Mouse (Mus musculus): ENCODE results near the gene Atat1. TPM values are rescaled to one million over a fixed set of nuclear protein-coding genes. Genes with fewer than 3 reads are reported as not detected.
"Not testable (repeated sequence)": the region's sequence is repeated elsewhere in the genome, so short reads cannot be mapped to it uniquely, and the experiment has no call there.

The Atat1 gene
- polyA plus RNA-seq (2015; fragmentation: Nextera tagmentation; extraction: Ambion mirVana): 423 and 493 TPM in 2 replicates

GRCm38 (mm10) chr17:35909919-35910369 lies at the start of gene Atat1:
Atat1 (minus strand) TSS chr17:35910075.
- 3% methylated on average over 25 of the region's 25 CpGs for WGBS
- Histone ChIP-seq H3K27ac (ENCODE audit: low read length) (peak within 1 kb of the TSS; percentile 92), H3K4me2 (ENCODE audit: low read length) (peak within 1 kb of the TSS; percentile 77), H3K9ac (replicated peaks; ENCODE audit: low read depth, low read length) (peak within 1 kb of the TSS; percentile 90), H3K9me3 (ENCODE audit: control insufficient read depth, low read length) (no peaks in the 10 kb centered on the region), H3K4me1 (replicated peaks; ENCODE audit: control insufficient read depth, insufficient read depth, low read length) (peaks cover 18% of the 10 kb centered on the region), H3K4me3 (replicated peaks; ENCODE audit: low read length) (peak within 1 kb of the TSS; percentile 57), H3K36me3 (ENCODE audit: control insufficient read depth, insufficient read depth) (peaks cover 3% of the 10 kb centered on the region), H3K27me3 (replicated peaks; ENCODE audit: control insufficient read depth, insufficient read depth, low read length) (no peaks in the 10 kb centered on the region)
- peak; percentile 92 for ATAC-seq

- no peaks in the 10 kb centered on the region for H3K4me1 ChIP-seq (replicated peaks; ENCODE audit: control insufficient read depth, insufficient read depth, low read length)
- H3K27ac ChIP-seq (ENCODE audit: low read length): no peak overlapping the region
- H3K27me3 ChIP-seq (replicated peaks; ENCODE audit: control insufficient read depth, insufficient read depth, low read length): no peaks in the 10 kb centered on the region
- no peaks in the 10 kb centered on the region for H3K9me3 ChIP-seq (ENCODE audit: control insufficient read depth, low read length)
- WGBS: 95% methylated on average over 15 of the region's 15 CpGs
- H3K9ac ChIP-seq (replicated peaks; ENCODE audit: low read depth, low read length): no peak overlapping the region
- H3K4me2 ChIP-seq (ENCODE audit: low read length): no peak overlapping the region
- no peak for ATAC-seq
- H3K36me3 ChIP-seq (ENCODE audit: control insufficient read depth, insufficient read depth): peaks cover 61% of the 10 kb centered on the region
- H3K4me3 ChIP-seq (replicated peaks; ENCODE audit: low read length): no peak overlapping the region
Observed at GRCm38 (mm10) chr17:35958533-35959223, 48.8 kb upstream of the Atat1 start.

GRCm38 (mm10) chr17:35954665-35955064 lies 44.8 kb upstream of the Atat1 start:
- Histone ChIP-seq H3K4me1 (replicated peaks; ENCODE audit: control insufficient read depth, insufficient read depth, low read length) (no peaks in the 10 kb centered on the region), H3K27ac (ENCODE audit: low read length) (no peak overlapping the region), H3K4me3 (replicated peaks; ENCODE audit: low read length) (no peak overlapping the region), H3K4me2 (ENCODE audit: low read length) (no peak overlapping the region), H3K36me3 (ENCODE audit: control insufficient read depth, insufficient read depth) (peaks cover 37% of the 10 kb centered on the region), H3K27me3 (replicated peaks; ENCODE audit: control insufficient read depth, insufficient read depth, low read length) (no peaks in the 10 kb centered on the region), H3K9me3 (ENCODE audit: control insufficient read depth, low read length) (no peaks in the 10 kb centered on the region), H3K9ac (replicated peaks; ENCODE audit: low read depth, low read length) (no peak overlapping the region)
- WGBS: 80% methylated on average over 8 of the region's 8 CpGs
- no peak for ATAC-seq

- 83% methylated on average over 1 of the region's 3 CpGs for WGBS
Observed at GRCm38 (mm10) chr17:35952559-35952958, 42.7 kb upstream of the Atat1 start.

GRCm38 (mm10) chr17:35950946-35951345 lies 41.1 kb upstream of the Atat1 start:
- not testable (repeated sequence) for H3K4me2 ChIP-seq (ENCODE audit: low read length); H3K27me3 ChIP-seq (replicated peaks; ENCODE audit: control insufficient read depth, insufficient read depth, low read length); H3K4me3 ChIP-seq (replicated peaks; ENCODE audit: low read length); H3K36me3 ChIP-seq (ENCODE audit: control insufficient read depth, insufficient read depth); H3K9ac ChIP-seq (replicated peaks; ENCODE audit: low read depth, low read length); ATAC-seq; H3K27ac ChIP-seq (ENCODE audit: low read length); H3K4me1 ChIP-seq (replicated peaks; ENCODE audit: control insufficient read depth, insufficient read depth, low read length); H3K9me3 ChIP-seq (ENCODE audit: control insufficient read depth, low read length)

More at GRCm38 (mm10) chr17:35952559-35952958, 42.7 kb upstream of the Atat1 start:
- H3K27me3 ChIP-seq (replicated peaks; ENCODE audit: control insufficient read depth, insufficient read depth, low read length); H3K9me3 ChIP-seq (ENCODE audit: control insufficient read depth, low read length); H3K27ac ChIP-seq (ENCODE audit: low read length); H3K4me2 ChIP-seq (ENCODE audit: low read length); H3K9ac ChIP-seq (replicated peaks; ENCODE audit: low read depth, low read length); H3K4me1 ChIP-seq (replicated peaks; ENCODE audit: control insufficient read depth, insufficient read depth, low read length); H3K4me3 ChIP-seq (replicated peaks; ENCODE audit: low read length); ATAC-seq: not testable (repeated sequence)
- peaks cover 17% of the 10 kb centered on the region for H3K36me3 ChIP-seq (ENCODE audit: control insufficient read depth, insufficient read depth)

GRCm38 (mm10) chr17:35939941-35940340 lies 30.1 kb upstream of the Atat1 start:
- no peak overlapping the region for H3K9ac ChIP-seq (replicated peaks; ENCODE audit: low read depth, low read length)
- no peak overlapping the region for H3K4me2 ChIP-seq (ENCODE audit: low read length)
- no peak overlapping the region for H3K4me3 ChIP-seq (replicated peaks; ENCODE audit: low read length)
- H3K27ac ChIP-seq (ENCODE audit: low read length): no peak overlapping the region
- no peaks in the 10 kb centered on the region for H3K9me3 ChIP-seq (ENCODE audit: control insufficient read depth, low read length)
- H3K4me1 ChIP-seq (replicated peaks; ENCODE audit: control insufficient read depth, insufficient read depth, low read length): no peaks in the 10 kb centered on the region
- WGBS: 29% methylated on average over 1 of the region's 1 CpGs
- no peak for ATAC-seq
- no peaks in the 10 kb centered on the region for H3K36me3 ChIP-seq (ENCODE audit: control insufficient read depth, insufficient read depth)
- H3K27me3 ChIP-seq (replicated peaks; ENCODE audit: control insufficient read depth, insufficient read depth, low read length): no peaks in the 10 kb centered on the region

- Histone ChIP-seq H3K9me3 (ENCODE audit: control insufficient read depth, low read length) (no peaks in the 10 kb centered on the region), H3K4me2 (ENCODE audit: low read length) (no peak overlapping the region), H3K4me1 (replicated peaks; ENCODE audit: control insufficient read depth, insufficient read depth, low read length) (no peaks in the 10 kb centered on the region), H3K4me3 (replicated peaks; ENCODE audit: low read length) (no peak overlapping the region), H3K36me3 (ENCODE audit: control insufficient read depth, insufficient read depth) (no peaks in the 10 kb centered on the region), H3K27ac (ENCODE audit: low read length) (no peak overlapping the region), H3K27me3 (replicated peaks; ENCODE audit: control insufficient read depth, insufficient read depth, low read length) (no peaks in the 10 kb centered on the region), H3K9ac (replicated peaks; ENCODE audit: low read depth, low read length) (no peak overlapping the region)
- WGBS: 39% methylated on average over 2 of the region's 2 CpGs
- no peak for ATAC-seq
Observed at GRCm38 (mm10) chr17:35939108-35939507, 29.2 kb upstream of the Atat1 start.

GRCm38 (mm10) chr17:35937700-35938348 lies 27.9 kb upstream of the Atat1 start:
- Histone ChIP-seq H3K4me1 (replicated peaks; ENCODE audit: control insufficient read depth, insufficient read depth, low read length) (no peaks in the 10 kb centered on the region), H3K27ac (ENCODE audit: low read length) (no peak overlapping the region), H3K4me3 (replicated peaks; ENCODE audit: low read length) (no peak overlapping the region), H3K36me3 (ENCODE audit: control insufficient read depth, insufficient read depth) (no peaks in the 10 kb centered on the region), H3K9me3 (ENCODE audit: control insufficient read depth, low read length) (no peaks in the 10 kb centered on the region), H3K4me2 (ENCODE audit: low read length) (no peak overlapping the region), H3K9ac (replicated peaks; ENCODE audit: low read depth, low read length) (no peak overlapping the region), H3K27me3 (replicated peaks; ENCODE audit: control insufficient read depth, insufficient read depth, low read length) (no peaks in the 10 kb centered on the region)
- ATAC-seq: peak; percentile 71; the same call in 1 of the 2 replicates
- 32% methylated on average over 2 of the region's 2 CpGs for WGBS

- H3K4me2 ChIP-seq (ENCODE audit: low read length); ATAC-seq; H3K27ac ChIP-seq (ENCODE audit: low read length); H3K36me3 ChIP-seq (ENCODE audit: control insufficient read depth, insufficient read depth); H3K27me3 ChIP-seq (replicated peaks; ENCODE audit: control insufficient read depth, insufficient read depth, low read length); H3K9me3 ChIP-seq (ENCODE audit: control insufficient read depth, low read length); H3K9ac ChIP-seq (replicated peaks; ENCODE audit: low read depth, low read length); H3K4me1 ChIP-seq (replicated peaks; ENCODE audit: control insufficient read depth, insufficient read depth, low read length); H3K4me3 ChIP-seq (replicated peaks; ENCODE audit: low read length): not testable (repeated sequence)
- WGBS: 94% methylated on average over 14 of the region's 14 CpGs
Observed at GRCm38 (mm10) chr17:35935763-35936162, 25.9 kb upstream of the Atat1 start.
